Mouse (Mus musculus) limb, embryonic 13.5 days (tissue): ENCODE data around the gene Scarf2. TPM values are rescaled to one million over a fixed set of nuclear protein-coding genes. Genes with fewer than 3 reads are reported as not detected.

Experiments
- ATAC-seq: fragments of 200-750 bp; cut with Nextera tagmentation; 2 replicates; pipeline ENCODE4 v1.8.0; 2017; ENCODE audit warnings: low read depth, moderate number of reproducible peaks, moderate TSS enrichment; ENCODE audit not compliant: low FRiP score
- H3K27ac ChIP-seq: fragments of 300-500 bp; sonication (generic); 2 replicates; pipeline ENCODE4 v1.5.1; 2015; ENCODE audit warnings: inconsistent platforms, mild to moderate bottlenecking, moderate library complexity
- H3K27me3 ChIP-seq: fragments of 300-500 bp; sonication (generic); 2 replicates; pipeline ENCODE4 v1.6.1; 2015; ENCODE audit warnings: mild to moderate bottlenecking, inconsistent platforms
- H3K36me3 ChIP-seq: fragments of 300-500 bp; sonication (generic); 2 replicates; pipeline ENCODE4 v1.6.1; 2015; ENCODE audit warnings: inconsistent platforms, mild to moderate bottlenecking, moderate library complexity
- H3K4me1 ChIP-seq: fragments of 300-500 bp; sonication (generic); 2 replicates; pipeline ENCODE4 v1.6.1; 2015; ENCODE audit warnings: inconsistent platforms
- H3K4me2 ChIP-seq: fragments of 300-500 bp; sonication (generic); replicated peaks from 2 replicates; pipeline ENCODE4 v1.6.1; 2015; ENCODE audit warnings: inconsistent platforms, mild to moderate bottlenecking, moderate library complexity
- H3K4me3 ChIP-seq: fragments of 300-500 bp; sonication (generic); 2 replicates; pipeline ENCODE4 v1.5.1; 2015; ENCODE audit warnings: moderate library complexity, mild to moderate bottlenecking, inconsistent platforms
- H3K9ac ChIP-seq: fragments of 300-500 bp; sonication (generic); 2 replicates; pipeline ENCODE4 v1.6.1; 2015; ENCODE audit warnings: mild to moderate bottlenecking, inconsistent platforms
- H3K9me3 ChIP-seq: fragments of 300-500 bp; sonication (generic); 2 replicates; pipeline ENCODE4 v1.6.1; 2016; ENCODE audit warnings: inconsistent platforms
- WGBS: fragments of 180-500 bp; shearing (Covaris S2); methylation state at CpG from one replicate; pipeline ENCODE4 v1.1.7; 2015; 5-methylcytosine and 5-hydroxymethylcytosine counted together
- polyA plus RNA-seq: library from polyadenylated mRNA; unstranded; fragments of >200 nt; fragmentation: Nextera tagmentation; extraction: Ambion mirVana; gene quantifications from 2 replicates; pipeline ENCODE4 v1.2.1, GENCODE M21; 2015

Scarf2 gene
- polyA plus RNA-seq, 1 experiment from 2014 or later, result 29.4 TPM

- H3K27me3 ChIP-seq, result peaks cover 51% of the 10 kb centered on the region
- peak overlapping the region; percentile 40 for H3K9ac ChIP-seq
These were observed 4.8 kb downstream of the Scarf2 start for GRCm38 (mm10) chr16:17801777-17802455.

GRCm38 (mm10) chr16:17802456-17802838, 5.4 kb downstream of the Scarf2 start:
- Histone ChIP-seq H3K36me3 (peaks cover 42% of the 10 kb centered on the region), H3K27me3 (peaks cover 51% of the 10 kb centered on the region), H3K9me3 (no peaks in the 10 kb centered on the region), H3K4me2 (peak overlapping the region; percentile 63), H3K4me3 (peak overlapping the region; percentile 37), H3K9ac (peak overlapping the region; percentile 67), H3K4me1 (peaks cover 88% of the 10 kb centered on the region), H3K27ac (no peak overlapping the region)
- WGBS, result 12% methylated on average over 18 of the region's 18 CpGs
- no peak for ATAC-seq

More at GRCm38 (mm10) chr16:17801777-17802455, 4.8 kb downstream of the Scarf2 start:
- peaks cover 84% of the 10 kb centered on the region for H3K4me1 ChIP-seq
- peaks cover 37% of the 10 kb centered on the region for H3K36me3 ChIP-seq
- peak overlapping the region; percentile 37 for H3K4me3 ChIP-seq
- peak overlapping the region; percentile 63 for H3K4me2 ChIP-seq
- no peak for ATAC-seq
- H3K9me3 ChIP-seq, result no peaks in the 10 kb centered on the region
- 11% methylated on average over 7 of the region's 7 CpGs for WGBS
- no peak overlapping the region for H3K27ac ChIP-seq

- H3K27ac ChIP-seq, result no peak overlapping the region
These were observed 6.0 kb downstream of the Scarf2 start for GRCm38 (mm10) chr16:17802839-17803674.

GRCm38 (mm10) chr16:17803675-17804448, 6.8 kb downstream of the Scarf2 start:
- Histone ChIP-seq H3K27ac (no peak overlapping the region; the same call in 1 of the 2 replicates), H3K27me3 (peaks cover 51% of the 10 kb centered on the region)

More at GRCm38 (mm10) chr16:17802839-17803674, 6.0 kb downstream of the Scarf2 start:
- WGBS, result 6% methylated on average over 83 of the region's 83 CpGs
- Histone ChIP-seq H3K9me3 (no peaks in the 10 kb centered on the region), H3K36me3 (peaks cover 48% of the 10 kb centered on the region), H3K4me1 (peaks cover 94% of the 10 kb centered on the region), H3K9ac (peak overlapping the region; percentile 67), H3K27me3 (peaks cover 51% of the 10 kb centered on the region), H3K4me2 (peak overlapping the region; percentile 63), H3K4me3 (peak overlapping the region; percentile 37)
- ATAC-seq, result no peak

GRCm38 (mm10) chr16:17804449-17804912, 7.4 kb downstream of the Scarf2 start:
- ATAC-seq, result peak; percentile 43
- 6% methylated on average over 33 of the region's 33 CpGs for WGBS
- Histone ChIP-seq H3K4me3 (peak overlapping the region; percentile 32), H3K9ac (peak overlapping the region; percentile 67; the same call in 1 of the 2 replicates), H3K9me3 (no peaks in the 10 kb centered on the region), H3K4me2 (peak overlapping the region; percentile 63), H3K36me3 (peaks cover 57% of the 10 kb centered on the region), H3K27me3 (peaks cover 47% of the 10 kb centered on the region), H3K4me1 (peaks cover 98% of the 10 kb centered on the region), H3K27ac (no peak overlapping the region; the same call in 1 of the 2 replicates)

More at GRCm38 (mm10) chr16:17803675-17804448, 6.8 kb downstream of the Scarf2 start:
- ATAC-seq, result no peak
- Histone ChIP-seq H3K36me3 (peaks cover 54% of the 10 kb centered on the region), H3K9ac (peak overlapping the region; percentile 67), H3K4me2 (peak overlapping the region; percentile 63), H3K4me3 (peak overlapping the region; percentile 37), H3K4me1 (peaks cover 98% of the 10 kb centered on the region), H3K9me3 (no peaks in the 10 kb centered on the region)
- 21% methylated on average over 33 of the region's 33 CpGs for WGBS

GRCm38 (mm10) chr16:17804982-17805381, 7.9 kb downstream of the Scarf2 start:
- H3K9ac ChIP-seq, result peak overlapping the region; percentile 67; the same call in 1 of the 2 replicates
- ATAC-seq, result no peak
- WGBS, result 37% methylated on average over 7 of the region's 7 CpGs
- H3K27me3 ChIP-seq, result peaks cover 45% of the 10 kb centered on the region
- H3K4me3 ChIP-seq, result peak overlapping the region; percentile 32
- no peaks in the 10 kb centered on the region for H3K9me3 ChIP-seq
- H3K4me2 ChIP-seq, result peak overlapping the region; percentile 63
- peaks cover 57% of the 10 kb centered on the region for H3K36me3 ChIP-seq
- no peak overlapping the region for H3K27ac ChIP-seq
- H3K4me1 ChIP-seq, result peaks cover 98% of the 10 kb centered on the region

- H3K27me3 ChIP-seq, result peaks cover 40% of the 10 kb centered on the region
- peak overlapping the region; percentile 87 for H3K27ac ChIP-seq
- peak overlapping the region; percentile 76 for H3K9ac ChIP-seq
- no peaks in the 10 kb centered on the region for H3K9me3 ChIP-seq
- ATAC-seq, result no peak
- 6% methylated on average over 50 of the region's 50 CpGs for WGBS
- H3K4me2 ChIP-seq, result peak overlapping the region; percentile 73
- peaks cover 98% of the 10 kb centered on the region for H3K4me1 ChIP-seq
- peak overlapping the region; percentile 41 for H3K4me3 ChIP-seq
- H3K36me3 ChIP-seq, result peaks cover 57% of the 10 kb centered on the region
These were observed 9.6 kb downstream of the Scarf2 start for GRCm38 (mm10) chr16:17806581-17807191.

- Histone ChIP-seq H3K27me3 (peaks cover 32% of the 10 kb centered on the region), H3K4me2 (peak overlapping the region; percentile 73), H3K9me3 (no peaks in the 10 kb centered on the region), H3K36me3 (peaks cover 57% of the 10 kb centered on the region), H3K4me1 (peaks cover 96% of the 10 kb centered on the region), H3K9ac (peak overlapping the region; percentile 76), H3K27ac (peak overlapping the region; percentile 87), H3K4me3 (peak overlapping the region; percentile 41)
- ATAC-seq, result peak; percentile 41
- 2% methylated on average over 72 of the region's 73 CpGs for WGBS
These were observed 10.3 kb downstream of the Scarf2 start for GRCm38 (mm10) chr16:17807192-17808009.

- Histone ChIP-seq H3K9ac (peak overlapping the region; percentile 19; the same call in 1 of the 2 replicates), H3K4me3 (no peak overlapping the region), H3K9me3 (no peaks in the 10 kb centered on the region), H3K27me3 (peaks cover 15% of the 10 kb centered on the region), H3K27ac (peak overlapping the region; percentile 98), H3K36me3 (peaks cover 42% of the 10 kb centered on the region), H3K4me1 (peaks cover 87% of the 10 kb centered on the region), H3K4me2 (peak overlapping the region; percentile 33; the same call in 1 of the 2 replicates)
- no peak for ATAC-seq
- 73% methylated on average over 4 of the region's 4 CpGs for WGBS
These were observed 12.0 kb downstream of the Scarf2 start for GRCm38 (mm10) chr16:17809125-17809524.

GRCm38 (mm10) chr16:17809711-17810110, 12.6 kb downstream of the Scarf2 start:
- Histone ChIP-seq H3K9me3 (no peaks in the 10 kb centered on the region), H3K27ac (peak overlapping the region; percentile 98), H3K9ac (peak overlapping the region; percentile 31), H3K36me3 (peaks cover 37% of the 10 kb centered on the region), H3K4me3 (no peak overlapping the region), H3K27me3 (peaks cover 12% of the 10 kb centered on the region), H3K4me1 (peaks cover 81% of the 10 kb centered on the region), H3K4me2 (peak overlapping the region; percentile 33)
- ATAC-seq, result peak; percentile 90
- WGBS, result 1% methylated on average over 7 of the region's 7 CpGs
